Mouse (Mus musculus): ENCODE results near the gene Erlec1. TPM values are rescaled to one million over a fixed set of nuclear protein-coding genes. Genes with fewer than 3 reads are reported as not detected.

Erlec1 gene
- total RNA-seq, 2 experiments from 2014 or later = 52.7 to 56.8 TPM

DNA sequence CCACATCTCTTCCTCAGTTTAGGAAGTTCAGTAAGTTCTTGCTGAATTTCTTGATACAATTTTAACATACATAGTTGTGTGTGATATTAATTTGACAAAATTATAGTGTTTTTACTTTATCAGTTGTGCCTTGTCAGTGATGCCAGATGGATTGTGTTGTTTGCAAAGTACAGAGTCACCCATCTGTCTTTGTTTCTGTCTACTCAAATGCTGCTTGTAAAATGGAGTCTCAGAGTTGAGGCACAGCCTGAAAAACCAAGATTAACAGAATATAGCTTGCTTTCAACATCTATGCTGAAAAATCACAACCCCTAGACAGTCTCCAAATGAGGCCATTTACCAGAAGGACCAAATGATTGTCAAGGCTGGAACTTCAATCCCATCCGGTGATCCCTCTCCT is 25.6 kb downstream of the Erlec1 start:
- TF ChIP-seq CTCF (conservative IDR thresholded peaks at IDR 0.05) = no peak
- peak overlapping the region; percentile 65 for H3K27ac ChIP-seq
- no peak overlapping the region for H3K4me3 ChIP-seq
- peak; percentile 21 to 48 for DNase-seq (ENCODE audit: low spot score in 2 of 2)

DNA sequence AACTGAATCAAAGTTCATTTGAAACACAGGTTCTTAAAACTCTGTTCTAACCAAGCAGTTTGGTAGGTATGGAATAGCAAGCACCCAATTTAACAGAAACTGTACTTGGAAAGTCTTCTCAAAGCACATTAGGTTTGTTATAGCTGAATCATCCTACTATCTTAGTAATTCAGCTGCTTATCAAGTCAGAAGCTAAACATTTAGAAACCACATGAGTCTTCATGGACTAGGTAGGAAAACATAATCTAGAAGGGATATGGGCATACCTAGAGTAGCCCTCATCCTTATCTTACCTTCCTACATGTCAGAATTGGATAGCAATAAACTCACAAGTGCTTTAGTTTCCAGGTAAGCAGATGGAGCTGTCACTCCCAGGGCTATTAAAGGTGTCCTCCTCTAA is 26.1 kb downstream of the Erlec1 start:
- no peak for TF ChIP-seq CTCF (conservative IDR thresholded peaks at IDR 0.05)
- DNase-seq (ENCODE audit: low spot score in 2 of 2) = no peak
- no peak overlapping the region for H3K4me3 ChIP-seq
- H3K27ac ChIP-seq = peak overlapping the region; percentile 65

DNA sequence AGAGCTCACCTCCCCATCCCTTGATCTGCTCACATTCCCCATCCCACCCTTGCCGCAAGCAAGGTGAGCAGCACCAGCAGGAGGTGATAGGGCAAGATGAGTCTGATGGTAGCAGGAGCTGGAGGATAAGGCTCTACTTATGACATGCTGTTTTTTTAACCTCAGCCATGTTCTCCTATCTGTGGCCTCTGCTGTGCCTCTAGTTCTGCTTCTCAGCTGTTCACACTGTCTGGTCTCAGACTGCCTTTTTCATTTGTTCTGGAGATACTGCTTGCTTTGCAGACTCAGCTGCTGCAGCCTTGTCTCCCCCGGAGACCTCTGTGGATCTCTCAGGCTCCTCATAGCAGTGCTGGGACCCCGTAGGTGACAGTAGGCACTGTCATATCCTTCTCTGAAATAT is 30.9 kb downstream of the Erlec1 start:
- no peak overlapping the region for H3K4me3 ChIP-seq
- DNase-seq (ENCODE audit: low spot score in 2 of 2) = no peak
- no peak for TF ChIP-seq CTCF (conservative IDR thresholded peaks at IDR 0.05)
- no peak overlapping the region for H3K27ac ChIP-seq

DNA sequence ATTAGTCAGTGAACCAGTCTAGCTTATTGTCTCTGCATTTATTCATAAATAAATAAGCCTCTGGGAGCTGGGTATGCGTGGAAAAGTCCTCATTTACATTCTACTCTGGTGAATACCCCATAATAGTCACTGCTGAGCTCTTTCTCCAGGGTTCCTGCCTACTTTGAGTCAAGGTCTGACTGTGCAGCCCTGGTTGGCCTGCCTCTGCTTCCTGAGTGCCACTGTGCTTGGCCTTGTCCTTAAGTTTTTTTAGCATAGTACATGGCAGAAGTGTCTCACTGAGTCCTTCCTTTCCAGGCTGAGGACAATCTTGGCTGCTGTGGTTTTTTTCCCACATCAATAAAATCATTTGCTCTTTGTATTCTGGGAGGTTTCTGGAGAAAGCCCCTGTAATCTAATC is 33.5 kb downstream of the Erlec1 start:
- no peak for DNase-seq (ENCODE audit: low spot score in 2 of 2)
- no peak for TF ChIP-seq CTCF (conservative IDR thresholded peaks at IDR 0.05)
- H3K4me3 ChIP-seq = no peak overlapping the region
- H3K27ac ChIP-seq = no peak overlapping the region

DNA sequence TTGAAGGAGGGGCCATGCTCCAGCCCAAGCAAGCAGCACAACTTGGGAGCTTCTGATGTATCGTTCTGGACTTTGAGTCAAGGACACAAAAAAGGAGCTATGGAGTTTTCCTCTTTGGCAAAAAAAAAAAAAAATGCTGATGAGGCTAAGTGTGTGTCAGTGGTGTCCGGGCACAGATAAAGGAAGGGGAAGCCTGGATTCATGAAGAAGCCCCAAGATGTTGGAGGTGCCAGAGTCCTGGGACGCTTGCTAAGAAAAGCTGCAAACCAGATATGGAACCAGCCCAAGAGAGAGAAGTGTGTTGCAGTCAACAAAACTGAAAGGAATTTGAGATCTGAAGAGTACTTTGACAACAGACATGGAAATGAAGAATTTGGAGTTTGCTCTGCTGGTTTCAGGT is 41.8 kb downstream of the Erlec1 start:
- no peak for DNase-seq (ENCODE audit: low spot score in 2 of 2)
- Histone ChIP-seq H3K4me3 (no peak overlapping the region), H3K27ac (no peak overlapping the region)
- no peak for TF ChIP-seq CTCF (conservative IDR thresholded peaks at IDR 0.05)

DNA sequence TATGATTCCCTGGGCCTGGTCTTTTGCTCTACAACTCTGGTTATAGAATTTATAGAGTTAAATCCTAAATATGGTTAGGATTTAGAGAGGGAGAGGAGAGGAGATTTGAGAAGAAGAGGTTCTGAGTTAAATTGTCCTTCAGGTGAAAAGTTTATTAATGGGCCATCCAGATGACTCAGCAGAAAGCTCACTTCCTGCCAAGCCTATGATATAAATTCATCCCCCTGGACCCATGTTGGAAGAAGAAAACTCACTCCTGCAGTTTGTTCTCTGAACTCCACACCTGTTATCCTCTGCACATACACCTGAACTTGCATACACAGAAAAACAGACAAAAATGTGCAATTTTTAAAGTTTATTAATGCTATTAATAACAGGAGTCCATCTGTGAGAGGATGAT is 54.8 kb downstream of the Erlec1 start:
- no peak for DNase-seq (ENCODE audit: low spot score in 2 of 2)
- Histone ChIP-seq H3K4me3 (no peak overlapping the region), H3K27ac (no peak overlapping the region)
- no peak for TF ChIP-seq CTCF (conservative IDR thresholded peaks at IDR 0.05)

DNA sequence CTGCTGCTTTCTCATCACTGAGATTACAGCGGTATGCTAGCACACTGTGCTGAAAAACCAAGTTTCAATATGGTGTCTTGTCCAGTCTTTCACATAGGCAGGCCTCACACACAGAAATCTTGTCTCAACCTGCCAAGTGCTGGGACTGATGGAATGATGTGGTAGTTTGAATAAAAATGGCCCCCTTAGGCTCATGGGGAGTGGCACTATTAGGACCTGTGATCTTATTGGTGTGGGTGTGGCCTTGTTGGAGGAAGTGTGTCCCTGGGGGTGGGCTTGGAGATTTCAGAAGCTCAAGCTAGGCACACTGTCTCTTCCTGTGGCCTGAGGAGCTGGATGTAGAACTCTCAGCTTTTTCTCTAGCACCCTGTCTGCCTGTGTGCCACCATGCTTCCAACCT is 57.9 kb downstream of the Erlec1 start:
- TF ChIP-seq CTCF (conservative IDR thresholded peaks at IDR 0.05) = no peak
- Histone ChIP-seq H3K4me3 (no peak overlapping the region), H3K27ac (no peak overlapping the region)
- no peak for DNase-seq (ENCODE audit: low spot score in 2 of 2)

DNA sequence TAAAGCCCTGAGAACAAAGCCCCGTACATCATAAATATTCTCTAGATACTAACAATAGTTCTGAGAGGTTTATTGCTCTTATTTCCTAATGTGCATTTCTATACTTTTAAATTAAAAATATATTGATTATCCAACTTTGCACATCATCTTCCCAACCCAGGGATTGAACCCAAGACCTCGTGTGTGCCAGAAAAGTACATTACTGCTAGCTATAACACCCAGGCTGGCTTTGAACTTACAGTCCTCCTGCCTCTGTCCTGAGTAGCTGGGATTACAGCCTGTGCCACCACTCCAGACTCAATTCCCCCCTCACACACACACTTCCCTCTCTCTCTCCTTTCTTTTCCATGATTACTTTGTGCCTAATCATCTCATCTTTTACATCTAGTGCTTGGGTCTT is 66.0 kb downstream of the Erlec1 start:
- no peak for DNase-seq (ENCODE audit: low spot score in 2 of 2)
- TF ChIP-seq CTCF (conservative IDR thresholded peaks at IDR 0.05) = no peak
- Histone ChIP-seq H3K27ac (no peak overlapping the region), H3K4me3 (no peak overlapping the region)

DNA sequence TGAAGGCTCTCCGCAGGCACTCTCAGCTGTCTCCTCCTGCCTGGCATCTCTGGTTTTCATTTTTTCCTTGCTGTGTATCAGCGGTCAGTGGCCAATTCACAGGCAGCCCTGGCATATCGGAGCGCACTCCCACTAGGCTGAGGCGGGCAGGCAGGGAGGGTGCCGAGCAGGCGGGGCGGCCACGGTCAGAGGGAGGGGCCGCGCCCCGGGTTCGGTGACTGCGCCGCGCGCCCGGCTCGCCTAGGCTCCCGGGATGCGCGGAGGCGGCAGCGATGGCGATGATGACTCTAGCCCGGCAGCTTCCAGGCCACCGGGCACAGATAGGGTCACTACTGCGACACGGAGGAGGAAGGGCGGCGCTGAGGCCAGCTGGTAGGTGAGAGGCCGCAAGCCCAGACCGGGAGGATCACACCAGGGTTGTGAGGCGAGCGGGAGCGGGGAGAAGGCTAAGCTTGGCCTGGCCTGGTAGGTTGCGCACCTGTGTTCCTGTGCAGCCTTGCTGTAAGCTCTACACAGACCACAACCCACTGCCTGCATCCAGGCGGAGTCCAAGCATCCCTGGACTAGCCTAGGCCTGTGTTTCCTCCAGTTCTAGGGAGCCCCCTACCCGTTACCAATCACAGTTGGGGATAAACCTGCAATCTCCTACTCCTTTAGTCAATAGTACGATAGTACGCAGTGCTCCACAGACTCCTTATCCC is 68.8 kb downstream of the Erlec1 start, which contains the start of the genes Gpr75 and Asb3:
TSS of gene Gpr75 (plus strand) at position 188 of the 701 bp plus-strand sequence.
TSS of gene Asb3 (plus strand) at position 246 of the 701 bp plus-strand sequence.
- peak within 1 kb of the TSS; percentile 85 for H3K4me3 ChIP-seq
- peak; percentile 23 for TF ChIP-seq CTCF (conservative IDR thresholded peaks at IDR 0.05)
- DNase-seq (ENCODE audit: low spot score in 2 of 2) = peak; percentile 61 to 77
- H3K27ac ChIP-seq = peak within 1 kb of the TSS; percentile 99

Other genes with a start within 250 kb of the Erlec1 start
- 10 to 100 TPM; 39.0 to 49.8 TPM for gene Psme4, start 182.6 kb downstream of the Erlec1 start, total RNA-seq (2021)
- 10 to 100 TPM; 12.8 TPM for gene Gpr75, start 69.0 kb downstream of the Erlec1 start, total RNA-seq (2021)
- 10 to 100 TPM; 18.6 to 18.8 TPM for gene Asb3, start 68.9 kb downstream of the Erlec1 start, total RNA-seq (2021)
- gene Chac2, start 32.0 kb upstream of the Erlec1 start, total RNA-seq (2021) = 10 to 100 TPM; 12.7 to 14.6 TPM
- gene Gm17332, start 228.1 kb upstream of the Erlec1 start, total RNA-seq (2021) = not detected

Data from layer of hippocampus, adult 2 months (tissue).